Comparison of ENCODE assay signal across 8 mouse cellular contexts in genomic region chr5:151367881-151368394, GRCm38 (mm10).
DNase-seq lines count a peak whose midpoint lies in the region; ATAC-seq and TF ChIP-seq lines count a peak whose summit lies in the region.

No protein-coding gene starts in this region.

- TF ChIP-seq CTCF in liver, postnatal 0 days (IDR thresholded peaks at IDR 0.05; ENCODE audit: low read depth): no peak

- no peaks in the 10 kb centered on the region for H3K36me3 ChIP-seq in neural tube, embryonic 11.5 days (ENCODE audit: control insufficient read depth, insufficient read depth, low read length)
- no peaks in the 10 kb centered on the region for H3K36me3 ChIP-seq in forebrain, embryonic 11.5 days (ENCODE audit: control insufficient read depth, insufficient read depth, low read length)
- H3K36me3 ChIP-seq in liver, postnatal 0 days (replicated peaks; ENCODE audit: insufficient read depth, low read length): no peaks in the 10 kb centered on the region
- no peaks in the 10 kb centered on the region for H3K36me3 ChIP-seq in neural tube, embryonic 15.5 days

- 11% methylated on average over 16 of the region's 16 CpGs for WGBS in neural tube, embryonic 11.5 days
- 13% methylated on average over 16 of the region's 16 CpGs for WGBS in forebrain, embryonic 11.5 days
- 5% methylated on average over 16 of the region's 16 CpGs for WGBS in liver, postnatal 0 days (ENCODE audit: insufficient replicate concordance)
- 7% methylated on average over 16 of the region's 16 CpGs for WGBS in neural tube, embryonic 15.5 days

- no peaks in the 10 kb centered on the region for H3K9me3 ChIP-seq in neural tube, embryonic 11.5 days (ENCODE audit: control insufficient read depth, low read length)
- H3K9me3 ChIP-seq in forebrain, embryonic 11.5 days (ENCODE audit: control insufficient read depth, low read length): no peaks in the 10 kb centered on the region
- no peaks in the 10 kb centered on the region for H3K9me3 ChIP-seq in liver, postnatal 0 days (ENCODE audit: low read length)
- no peaks in the 10 kb centered on the region for H3K9me3 ChIP-seq in neural tube, embryonic 15.5 days (replicated peaks)

- ATAC-seq in neural tube, embryonic 11.5 days (ENCODE audit: insufficient read depth, low FRiP score, low TSS enrichment): peak; percentile 46
- peak; percentile 56 for ATAC-seq in forebrain, embryonic 11.5 days (replicated peaks; ENCODE audit: low FRiP score)
- no peak for ATAC-seq in liver, postnatal 0 days
- ATAC-seq in neural tube, embryonic 15.5 days (ENCODE audit: low FRiP score): peak; percentile 48

- peak overlapping the region; percentile 83 for H3K27ac ChIP-seq in neural tube, embryonic 11.5 days (ENCODE audit: low read depth, low read length)
- peak overlapping the region; percentile 75 for H3K27ac ChIP-seq in forebrain, embryonic 11.5 days (ENCODE audit: low read depth, low read length)
- peak overlapping the region; percentile 75 for H3K27ac ChIP-seq in liver, postnatal 0 days (ENCODE audit: low read depth)
- H3K27ac ChIP-seq in neural tube, embryonic 15.5 days (replicated peaks): peak overlapping the region; percentile 95

- H3K4me2 ChIP-seq in neural tube, embryonic 11.5 days (ENCODE audit: low read depth): peak overlapping the region; percentile 65
- peak overlapping the region; percentile 72 for H3K4me2 ChIP-seq in forebrain, embryonic 11.5 days (ENCODE audit: low read depth, low read length, severe bottlenecking)
- peak overlapping the region; percentile 71 for H3K4me2 ChIP-seq in liver, postnatal 0 days (ENCODE audit: low read depth, low read length)
- peak overlapping the region; percentile 57 for H3K4me2 ChIP-seq in neural tube, embryonic 15.5 days

- H3K4me3 ChIP-seq in neural tube, embryonic 11.5 days (ENCODE audit: low read depth, low read length): peak overlapping the region; percentile 44
- peak overlapping the region; percentile 47 for H3K4me3 ChIP-seq in forebrain, embryonic 11.5 days (ENCODE audit: low read depth, low read length)
- H3K4me3 ChIP-seq in liver, postnatal 0 days (ENCODE audit: low read depth, low read length): peak overlapping the region; percentile 55
- peak overlapping the region; percentile 51 for H3K4me3 ChIP-seq in neural tube, embryonic 15.5 days (replicated peaks)

- peak overlapping the region; percentile 74 for H3K9ac ChIP-seq in neural tube, embryonic 11.5 days (ENCODE audit: low read length)
- H3K9ac ChIP-seq in forebrain, embryonic 11.5 days (ENCODE audit: low read length): peak overlapping the region; percentile 70
- H3K9ac ChIP-seq in liver, postnatal 0 days (replicated peaks): peak overlapping the region; percentile 28
- peak overlapping the region; percentile 56 for H3K9ac ChIP-seq in neural tube, embryonic 15.5 days (replicated peaks)

- TF ChIP-seq EP300 in liver, postnatal 0 days (IDR thresholded peaks at IDR 0.05; ENCODE audit: low read depth): no peak

- no peaks in the 10 kb centered on the region; the same call in 1 of the 2 replicates for H3K4me1 ChIP-seq in neural tube, embryonic 11.5 days (ENCODE audit: control insufficient read depth, insufficient read depth, low read length)
- no peaks in the 10 kb centered on the region; the same call in 1 of the 2 replicates for H3K4me1 ChIP-seq in forebrain, embryonic 11.5 days (replicated peaks; ENCODE audit: control insufficient read depth, insufficient read depth, low read length)
- peaks cover 5% of the 10 kb centered on the region; the same call in 1 of the 2 replicates for H3K4me1 ChIP-seq in liver, postnatal 0 days (ENCODE audit: insufficient read depth)
- H3K4me1 ChIP-seq in neural tube, embryonic 15.5 days: peaks cover 15% of the 10 kb centered on the region

- no peaks in the 10 kb centered on the region for H3K27me3 ChIP-seq in neural tube, embryonic 11.5 days (ENCODE audit: control insufficient read depth, insufficient read depth, low read length)
- H3K27me3 ChIP-seq in forebrain, embryonic 11.5 days (ENCODE audit: control insufficient read depth, insufficient read depth, low read length): no peaks in the 10 kb centered on the region
- no peaks in the 10 kb centered on the region for H3K27me3 ChIP-seq in liver, postnatal 0 days (ENCODE audit: insufficient read depth, low read length)
- H3K27me3 ChIP-seq in neural tube, embryonic 15.5 days (replicated peaks): no peaks in the 10 kb centered on the region

- no peak for DNase-seq in neural tube, embryonic 11.5 days (ENCODE audit: low spot score)
- DNase-seq in neural tube, embryonic 10.5 days (ENCODE audit: extremely low spot score, low spot score): no peak
- peak; percentile 61 for DNase-seq in adrenal gland, postnatal 25 days
- DNase-seq in forebrain, embryonic 11.5 days (ENCODE audit: low spot score): peak; percentile 61
- peak; percentile 16 for DNase-seq in hindlimb bud, embryonic 11.5 days (ENCODE audit: extremely low spot score, low read depth, low spot score)
- DNase-seq in liver, postnatal 0 days: peak; percentile 59
- no peak for DNase-seq in Muller cell, postnatal 12 days (ENCODE audit: inconsistent ontology term)

Comparison
In these comparisons a context has a peak if more than half of its experiments do, and no peak if none do; other contexts are left out.
1. DNase-seq: peak in adrenal gland, postnatal 25 days (single experiment), forebrain, embryonic 11.5 days (single experiment), hindlimb bud, embryonic 11.5 days (single experiment) and liver, postnatal 0 days (single experiment); none in neural tube, embryonic 11.5 days (single experiment), neural tube, embryonic 10.5 days (single experiment) and Muller cell, postnatal 12 days (single experiment).
2. Peak in every context shown above with its lines, with median percentiles within 50 percentile points of each other: H3K27ac ChIP-seq, H3K4me2 ChIP-seq, H3K4me3 ChIP-seq and H3K9ac ChIP-seq.